Mouse (Mus musculus): ENCODE measurements around the gene Pgpep1l.

The Pgpep1l gene

GRCm38 (mm10) chr7:68218879-68219278 is 45.2 kb downstream of the Pgpep1l start:
- no peak for DNase-seq (ENCODE audit: extremely low read depth, low read depth)

GRCm38 (mm10) chr7:68215522-68216070 is 48.4 kb downstream of the Pgpep1l start:
- DNase-seq (ENCODE audit: extremely low read depth, low read depth), result no peak

GRCm38 (mm10) chr7:68213842-68214241 is 50.2 kb downstream of the Pgpep1l start:
- DNase-seq (ENCODE audit: extremely low read depth, low read depth), result no peak

GRCm38 (mm10) chr7:68211883-68212282 is 52.1 kb downstream of the Pgpep1l start:
- no peak for DNase-seq (ENCODE audit: extremely low read depth, low read depth)

GRCm38 (mm10) chr7:68210417-68210816 is 53.6 kb downstream of the Pgpep1l start:
- DNase-seq (ENCODE audit: extremely low read depth, low read depth), result no peak

- no peak for DNase-seq (ENCODE audit: extremely low read depth, low read depth)
These were observed 55.0 kb downstream of the Pgpep1l start for GRCm38 (mm10) chr7:68209039-68209438.

- DNase-seq (ENCODE audit: extremely low read depth, low read depth), result no peak
These were observed 58.1 kb downstream of the Pgpep1l start for GRCm38 (mm10) chr7:68205776-68206427.

GRCm38 (mm10) chr7:68199609-68200008 is 64.4 kb downstream of the Pgpep1l start:
- DNase-seq (ENCODE audit: extremely low read depth, low read depth), result no peak

GRCm38 (mm10) chr7:68193958-68194695 is 69.9 kb downstream of the Pgpep1l start:
- no peak for DNase-seq (ENCODE audit: extremely low read depth, low read depth)

- DNase-seq (ENCODE audit: extremely low read depth, low read depth), result peak; percentile 4
These were observed 74.2 kb downstream of the Pgpep1l start for GRCm38 (mm10) chr7:68189691-68190456.

GRCm38 (mm10) chr7:68189211-68189610 is 74.8 kb downstream of the Pgpep1l start:
- peak; percentile 86 for DNase-seq (ENCODE audit: extremely low read depth, low read depth)
